Mouse (Mus musculus): Measurements from ENCODE around the gene H2-DMb2. TPM values are rescaled to one million over a fixed set of nuclear protein-coding genes. Genes with fewer than 3 reads are reported as not detected.

Gene H2-DMb2
- 15.3 and 19.4 TPM in 2 replicates for polyA plus RNA-seq (2015; fragmentation: Nextera tagmentation; extraction: Ambion mirVana)

GRCm38 (mm10) chr17:34143033-34143432 is at the start of gene H2-DMb2:
Gene H2-DMb2 (plus strand): TSS chr17:34143307.
- WGBS = 11% methylated on average over 7 of the region's 7 CpGs
- TF ChIP-seq CTCF (IDR thresholded peaks at IDR 0.05; ENCODE audit: low read depth) = no peak
- Histone ChIP-seq H3K4me1 (replicated peaks; ENCODE audit: insufficient read depth, low read length) (0 out of 2 replicates have a peak, but pooled peaks cover 14% of the 10 kb centered on the region), H3K27ac (0 out of 2 replicates have a peak within 1 kb of the TSS, but pooled peaks have one; percentile 19), H3K9ac (ENCODE audit: low read depth, low read length) (no peak within 1 kb of the TSS), H3K4me2 (ENCODE audit: low read length) (peak within 1 kb of the TSS; percentile 30; the same call in 1 of the 2 replicates), H3K27me3 (ENCODE audit: insufficient read depth, low read length) (no peaks in the 10 kb centered on the region), H3K36me3 (ENCODE audit: insufficient read depth, low read length) (no peaks in the 10 kb centered on the region), H3K9me3 (replicated peaks; ENCODE audit: low read length) (no peaks in the 10 kb centered on the region), H3K4me3 (replicated peaks; ENCODE audit: low read depth, low read length) (no peak within 1 kb of the TSS)
- no peak; the same call in 1 of the 2 replicates for ATAC-seq (replicated peaks; ENCODE audit: low FRiP score, low read depth)
- DNase-seq (ENCODE audit: low spot score) = peak; percentile 54

GRCm38 (mm10) chr17:34094283-34095035 is 48.6 kb upstream of the H2-DMb2 start:
- WGBS = 87% methylated on average over 27 of the region's 27 CpGs
- no peak for ATAC-seq (replicated peaks; ENCODE audit: low FRiP score, low read depth)
- H3K9me3 ChIP-seq (replicated peaks; ENCODE audit: low read length) = no peaks in the 10 kb centered on the region

GRCm38 (mm10) chr17:34096497-34097010 is 46.6 kb upstream of the H2-DMb2 start:
- no peak for ATAC-seq (replicated peaks; ENCODE audit: low FRiP score, low read depth)
- H3K4me1 ChIP-seq (replicated peaks; ENCODE audit: insufficient read depth, low read length) = peaks cover 5% of the 10 kb centered on the region; the same call in 1 of the 2 replicates
- DNase-seq (ENCODE audit: low spot score) = no peak
- WGBS = 69% methylated on average over 3 of the region's 3 CpGs
- H3K4me2 ChIP-seq (ENCODE audit: low read length) = no peak overlapping the region
- no peaks in the 10 kb centered on the region for H3K36me3 ChIP-seq (ENCODE audit: insufficient read depth, low read length)
- H3K9ac ChIP-seq (ENCODE audit: low read depth, low read length) = no peak overlapping the region
- no peak for TF ChIP-seq CTCF (IDR thresholded peaks at IDR 0.05; ENCODE audit: low read depth)
- no peak overlapping the region for H3K27ac ChIP-seq
- no peaks in the 10 kb centered on the region for H3K9me3 ChIP-seq (replicated peaks; ENCODE audit: low read length)
- H3K4me3 ChIP-seq (replicated peaks; ENCODE audit: low read depth, low read length) = no peak overlapping the region
- H3K27me3 ChIP-seq (ENCODE audit: insufficient read depth, low read length) = no peaks in the 10 kb centered on the region

More at GRCm38 (mm10) chr17:34094283-34095035, 48.6 kb upstream of the H2-DMb2 start:
- Histone ChIP-seq H3K4me1 (replicated peaks; ENCODE audit: insufficient read depth, low read length) (peaks cover under 1% of the 10 kb centered on the region; the same call in 1 of the 2 replicates), H3K9ac (ENCODE audit: low read depth, low read length) (no peak overlapping the region), H3K27me3 (ENCODE audit: insufficient read depth, low read length) (no peaks in the 10 kb centered on the region), H3K4me2 (ENCODE audit: low read length) (no peak overlapping the region), H3K27ac (no peak overlapping the region), H3K36me3 (ENCODE audit: insufficient read depth, low read length) (no peaks in the 10 kb centered on the region), H3K4me3 (replicated peaks; ENCODE audit: low read depth, low read length) (no peak overlapping the region)
- no peak for TF ChIP-seq CTCF (IDR thresholded peaks at IDR 0.05; ENCODE audit: low read depth)
- DNase-seq (ENCODE audit: low spot score) = no peak

- no peaks in the 10 kb centered on the region for H3K27me3 ChIP-seq (ENCODE audit: insufficient read depth, low read length)
- no peak for TF ChIP-seq CTCF (IDR thresholded peaks at IDR 0.05; ENCODE audit: low read depth)
- no peak overlapping the region for H3K27ac ChIP-seq
- no peaks in the 10 kb centered on the region for H3K36me3 ChIP-seq (ENCODE audit: insufficient read depth, low read length)
- 54% methylated on average over 5 of the region's 5 CpGs for WGBS
- ATAC-seq (replicated peaks; ENCODE audit: low FRiP score, low read depth) (no peak), DNase-seq (ENCODE audit: low spot score) (no peak)
- H3K4me3 ChIP-seq (replicated peaks; ENCODE audit: low read depth, low read length) = no peak overlapping the region
- no peak overlapping the region for H3K4me2 ChIP-seq (ENCODE audit: low read length)
- H3K9me3 ChIP-seq (replicated peaks; ENCODE audit: low read length) = no peaks in the 10 kb centered on the region
- peaks cover 5% of the 10 kb centered on the region; the same call in 1 of the 2 replicates for H3K4me1 ChIP-seq (replicated peaks; ENCODE audit: insufficient read depth, low read length)
- no peak overlapping the region for H3K9ac ChIP-seq (ENCODE audit: low read depth, low read length)
Observed at GRCm38 (mm10) chr17:34097272-34097671, 45.8 kb upstream of the H2-DMb2 start.

- DNase-seq (ENCODE audit: low spot score) (no peak), ATAC-seq (replicated peaks; ENCODE audit: low FRiP score, low read depth) (peak; percentile 37; the same call in 1 of the 2 replicates)
- peak overlapping the region; percentile 21; the same call in 1 of the 2 replicates for H3K27ac ChIP-seq
Observed at GRCm38 (mm10) chr17:34098709-34099479, 44.2 kb upstream of the H2-DMb2 start.

GRCm38 (mm10) chr17:34099531-34099930 is 43.6 kb upstream of the H2-DMb2 start:
- WGBS = 46% methylated on average over 5 of the region's 5 CpGs
- no peak for ATAC-seq (replicated peaks; ENCODE audit: low FRiP score, low read depth)

More at GRCm38 (mm10) chr17:34098709-34099479, 44.2 kb upstream of the H2-DMb2 start:
- peaks cover 5% of the 10 kb centered on the region; the same call in 1 of the 2 replicates for H3K4me1 ChIP-seq (replicated peaks; ENCODE audit: insufficient read depth, low read length)
- no peak for TF ChIP-seq CTCF (IDR thresholded peaks at IDR 0.05; ENCODE audit: low read depth)
- H3K4me3 ChIP-seq (replicated peaks; ENCODE audit: low read depth, low read length) = no peak overlapping the region
- 40% methylated on average over 10 of the region's 10 CpGs for WGBS
- H3K9me3 ChIP-seq (replicated peaks; ENCODE audit: low read length) = no peaks in the 10 kb centered on the region
- H3K4me2 ChIP-seq (ENCODE audit: low read length) = no peak overlapping the region
- H3K36me3 ChIP-seq (ENCODE audit: insufficient read depth, low read length) = no peaks in the 10 kb centered on the region
- no peak overlapping the region for H3K9ac ChIP-seq (ENCODE audit: low read depth, low read length)
- no peaks in the 10 kb centered on the region for H3K27me3 ChIP-seq (ENCODE audit: insufficient read depth, low read length)

More at GRCm38 (mm10) chr17:34099531-34099930, 43.6 kb upstream of the H2-DMb2 start:
- Histone ChIP-seq H3K27me3 (ENCODE audit: insufficient read depth, low read length) (no peaks in the 10 kb centered on the region), H3K27ac (no peak overlapping the region; the same call in 1 of the 2 replicates), H3K9ac (ENCODE audit: low read depth, low read length) (no peak overlapping the region), H3K9me3 (replicated peaks; ENCODE audit: low read length) (no peaks in the 10 kb centered on the region), H3K4me2 (ENCODE audit: low read length) (no peak overlapping the region), H3K4me3 (replicated peaks; ENCODE audit: low read depth, low read length) (no peak overlapping the region), H3K36me3 (ENCODE audit: insufficient read depth, low read length) (no peaks in the 10 kb centered on the region), H3K4me1 (replicated peaks; ENCODE audit: insufficient read depth, low read length) (peaks cover 5% of the 10 kb centered on the region; the same call in 1 of the 2 replicates)
- TF ChIP-seq CTCF (IDR thresholded peaks at IDR 0.05; ENCODE audit: low read depth) = no peak
- no peak for DNase-seq (ENCODE audit: low spot score)
